Mouse (Mus musculus) sigmoid colon, adult 10 weeks (tissue): ENCODE data around the gene Gm9195. TPM values are rescaled to one million over a fixed set of nuclear protein-coding genes. Genes with fewer than 3 reads are reported as not detected.

Experiments
- polyA plus RNA-seq: library from polyadenylated mRNA; stranded (reverse); fragments of 350-450 nt; fragmentation: Illumina TruSeq; extraction: RNeasy Lipid Tissue Mini Kit (QIAGEN cat#74804); gene quantifications from one replicate; pipeline ENCODE4 v1.2.3, GENCODE M21; 2014; ENCODE audit warnings: low read depth, low replicate concordance

Gm9195 gene
- polyA plus RNA-seq: not detected

DNA sequence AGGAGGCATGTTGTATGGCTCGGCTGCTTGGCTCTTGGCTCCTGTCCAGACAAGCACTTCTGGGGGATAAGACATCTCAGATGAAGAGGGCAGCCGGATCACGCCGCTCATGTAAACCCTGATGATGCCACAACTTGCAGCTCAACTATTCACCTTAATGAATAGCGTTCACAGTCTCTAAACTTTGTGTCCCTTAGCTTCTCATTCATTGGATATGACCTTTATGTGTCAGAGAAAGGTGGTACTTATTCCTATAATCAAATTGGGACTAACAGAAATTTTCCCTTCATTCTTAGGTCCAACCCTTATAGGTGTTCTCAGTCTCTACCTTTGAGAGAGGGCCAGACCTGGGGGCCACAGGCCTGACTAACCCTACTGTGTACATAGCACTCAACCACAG lies at the start of gene Gm9195:
TSS of gene Gm9195 (minus strand) at position 101 of the 400 bp plus-strand sequence.

Other genes starting within 250 kb of the Gm9195 start
- gene Fndc3a, start 218.2 kb upstream of the Gm9195 start, polyA plus RNA-seq: 200 TPM